Mouse (Mus musculus) heart, adult 18-20 months (tissue): ENCODE results near the gene Gm20721. TPM values are rescaled to one million over a fixed set of nuclear protein-coding genes. Genes with fewer than 3 reads are reported as not detected.
"Not testable (repeated sequence)": the region's sequence is repeated elsewhere in the genome, so short reads cannot be mapped to it uniquely, and the experiment has no call there.

Experiments
- DNase-seq, 2 experiments: peaks; one replicate each; pipeline ENCODE4 v3.0.0; 2021 to 2022; ENCODE audit warnings: mixed read lengths in 1 of 2
- long read RNA-seq, 2 experiments: library from polyadenylated mRNA; stranded (forward); transcript quantifications; one replicate each; pipeline ENCODE4 v2.0.0; 2021
- total RNA-seq, 2 experiments: library from RNA; stranded (reverse); gene quantifications; 2 replicates each; pipeline ENCODE4 v1.2.3; 2021

The Gm20721 gene
- 1 to 10 TPM; 1.8 to 2.3 TPM for total RNA-seq
- long read RNA-seq, experiment 1, partial matches to known transcripts, result 0 of 2 reads
- long read RNA-seq, experiment 1, other reads (novel, unspliced or antisense), result 2 of 2 reads
- long read RNA-seq, experiment 2, partial matches to known transcripts, result 0 of 1 reads
- long read RNA-seq, experiment 2, other reads (novel, unspliced or antisense), result 1 of 1 reads

DNA sequence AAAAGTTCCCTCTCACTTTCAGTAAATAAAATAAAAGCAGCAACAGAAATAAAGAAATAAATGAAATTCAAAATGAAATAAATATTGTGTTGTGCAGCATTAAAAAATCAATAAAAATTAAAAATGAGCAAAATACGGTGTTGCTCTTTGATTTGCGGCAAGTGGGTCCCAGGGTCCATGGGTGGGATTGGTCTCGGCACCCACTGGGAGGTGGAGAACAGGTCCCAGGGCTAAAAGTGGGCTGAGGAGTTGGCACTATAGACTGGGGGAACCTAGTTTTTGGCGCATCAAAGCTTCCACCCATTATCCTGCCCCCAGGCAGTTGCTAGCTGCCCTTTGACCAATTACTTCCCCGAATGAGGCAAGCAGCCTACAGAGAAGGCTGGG, at the start of gene Gm20721:
Gene Gm20721, minus strand, starts transcription at position 101 of the 387 bp plus-strand sequence.
- no peak for DNase-seq

GRCm38 (mm10) chr2:174393383-174393782, 46.9 kb upstream of the Gm20721 start:
- DNase-seq, result no peak

- no peak for DNase-seq
Measured at GRCm38 (mm10) chr2:174392554-174392953, 46.0 kb upstream of the Gm20721 start.

GRCm38 (mm10) chr2:174391936-174392335, 45.4 kb upstream of the Gm20721 start:
- no peak for DNase-seq

DNA sequence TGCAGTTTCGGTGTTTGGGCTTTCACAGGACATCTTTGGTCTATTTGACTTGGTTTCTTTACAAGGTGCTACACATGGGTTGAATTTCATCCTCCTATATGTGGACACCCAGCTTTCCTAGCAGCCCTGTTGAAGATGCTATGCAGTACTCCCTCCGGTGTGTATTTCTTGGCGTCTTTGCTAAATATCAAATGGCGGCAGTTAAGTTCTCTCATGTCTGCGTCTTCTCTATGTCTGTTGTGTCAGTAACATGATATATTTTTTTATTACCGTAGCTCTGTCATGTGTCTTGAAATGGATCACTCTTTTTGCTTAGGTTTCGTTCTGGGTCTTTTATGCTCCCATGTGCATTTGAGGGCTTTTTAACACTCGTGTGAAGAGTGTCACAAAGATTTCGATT, 34.5 kb upstream of the Gm20721 start:
- no peak for DNase-seq

GRCm38 (mm10) chr2:174366571-174366970, 20.1 kb upstream of the Gm20721 start:
- DNase-seq, result no peak

DNA sequence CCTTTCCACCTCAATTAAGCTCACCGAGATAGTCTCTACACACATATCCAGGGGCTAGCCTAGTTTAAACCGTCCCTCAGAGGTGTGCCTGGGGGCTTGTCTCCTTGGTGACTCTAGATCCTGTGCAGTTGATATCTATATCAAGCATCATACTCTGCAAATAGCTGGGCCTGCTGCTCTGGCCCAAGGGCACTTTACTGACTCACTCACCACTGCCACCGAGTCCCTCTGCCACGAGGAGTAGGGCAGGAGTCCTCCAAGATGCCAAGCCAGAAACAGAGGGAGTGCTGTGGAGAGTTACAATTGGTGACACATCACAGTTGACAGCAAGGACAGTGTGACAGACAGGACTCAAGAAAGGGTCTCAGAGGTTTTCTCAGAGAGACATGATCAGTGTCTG, 13.1 kb upstream of the Gm20721 start:
- no peak for DNase-seq

DNA sequence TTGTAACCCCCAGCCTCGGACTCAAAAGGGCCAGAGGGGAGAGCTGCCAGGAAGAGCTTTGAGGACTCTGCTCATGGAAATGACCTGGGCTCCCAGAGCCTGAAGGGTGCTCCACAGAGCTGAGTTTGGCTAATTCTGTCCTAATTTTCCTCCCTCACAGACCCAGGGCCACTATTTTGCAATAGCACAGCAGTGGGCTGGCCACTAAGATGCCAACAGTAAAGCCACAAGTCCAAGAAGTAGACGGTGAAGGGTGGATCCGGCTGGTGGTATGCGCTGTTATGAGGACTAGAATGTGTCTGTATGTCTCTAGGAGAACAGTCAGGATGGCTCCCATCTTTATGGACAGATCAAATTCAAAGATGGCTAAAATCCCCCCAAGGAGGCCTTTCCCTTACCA, 12.0 kb upstream of the Gm20721 start:
- DNase-seq, result no peak

DNA sequence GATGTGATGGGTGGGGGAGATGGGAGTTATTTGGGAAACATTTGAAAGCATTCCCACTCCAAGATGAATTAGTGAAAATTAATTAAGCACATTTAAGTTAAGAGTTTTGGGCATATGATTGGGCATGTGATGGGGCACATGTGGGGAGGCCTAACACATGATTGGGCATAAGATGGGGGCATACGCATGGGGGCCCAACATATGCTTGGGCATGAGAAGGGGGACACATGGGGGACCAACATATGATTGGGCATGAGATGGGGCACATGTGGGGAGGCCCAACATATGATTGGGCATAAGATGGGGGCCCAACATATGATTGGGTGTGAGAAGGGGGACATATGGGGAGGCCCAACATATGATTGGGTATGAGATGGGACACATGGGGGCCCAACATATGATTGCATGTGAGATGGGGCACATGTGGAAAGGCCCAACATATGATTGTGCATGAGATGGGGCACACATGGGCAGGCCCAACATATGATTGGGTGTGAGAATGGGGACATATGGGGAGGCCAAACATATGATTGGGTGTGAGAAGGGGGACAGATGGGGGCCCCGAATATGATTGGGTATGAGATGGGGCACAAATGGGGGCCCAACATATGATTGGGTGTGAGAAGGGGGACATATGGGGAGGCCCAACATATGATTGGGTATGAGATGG, 622 bp upstream of the Gm20721 start:
- DNase-seq, result not testable (repeated sequence)

- DNase-seq, result peak in 1 of 2 experiments; percentile 39
Measured at GRCm38 (mm10) chr2:174344996-174345395, 1.5 kb downstream of the Gm20721 start.

GRCm38 (mm10) chr2:174344003-174344655, 2.4 kb downstream of the Gm20721 start:
- DNase-seq, result peak; percentile 92 to 93

- DNase-seq, result peak in 1 of 2 experiments; percentile 21
Measured at GRCm38 (mm10) chr2:174343566-174343965, 2.9 kb downstream of the Gm20721 start.

GRCm38 (mm10) chr2:174342793-174343400, 3.6 kb downstream of the Gm20721 start:
- DNase-seq, result peak in 1 of 2 experiments; percentile 18

- peak in 1 of 2 experiments; percentile 7 for DNase-seq
Measured at GRCm38 (mm10) chr2:174340893-174341580, 5.5 kb downstream of the Gm20721 start.

DNA sequence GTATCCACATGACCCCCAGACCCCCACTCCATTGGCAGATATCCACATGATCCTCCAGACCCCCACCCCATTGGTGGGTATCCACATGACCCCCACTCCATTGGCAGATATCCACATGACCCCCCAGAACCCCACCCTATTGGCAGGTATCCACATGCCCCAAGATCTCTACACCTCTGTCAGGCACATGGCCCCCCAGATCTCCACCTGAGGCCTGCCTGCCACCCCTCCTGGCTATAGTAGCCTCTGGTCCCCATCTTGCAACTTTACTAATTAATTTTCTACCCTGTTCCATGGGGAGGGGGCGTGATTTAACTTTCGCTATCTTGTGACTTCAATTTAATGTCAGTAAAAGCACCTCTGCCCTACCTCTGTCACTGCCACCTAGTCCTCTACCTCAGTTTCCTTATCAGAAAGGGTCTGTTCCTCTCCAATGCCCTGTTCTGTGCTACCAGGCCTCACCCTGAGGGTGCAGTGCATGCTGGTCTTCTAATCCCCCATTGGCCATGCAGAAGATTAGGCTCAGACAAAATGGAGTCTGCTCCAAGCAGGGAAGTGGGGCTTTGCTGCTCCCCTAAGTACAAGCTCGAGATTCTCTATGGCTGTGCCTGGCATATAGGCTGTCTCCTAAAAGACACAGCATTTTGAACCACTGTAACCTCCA, 6.2 kb downstream of the Gm20721 start:
- peak in 1 of 2 experiments; percentile 10 for DNase-seq

DNA sequence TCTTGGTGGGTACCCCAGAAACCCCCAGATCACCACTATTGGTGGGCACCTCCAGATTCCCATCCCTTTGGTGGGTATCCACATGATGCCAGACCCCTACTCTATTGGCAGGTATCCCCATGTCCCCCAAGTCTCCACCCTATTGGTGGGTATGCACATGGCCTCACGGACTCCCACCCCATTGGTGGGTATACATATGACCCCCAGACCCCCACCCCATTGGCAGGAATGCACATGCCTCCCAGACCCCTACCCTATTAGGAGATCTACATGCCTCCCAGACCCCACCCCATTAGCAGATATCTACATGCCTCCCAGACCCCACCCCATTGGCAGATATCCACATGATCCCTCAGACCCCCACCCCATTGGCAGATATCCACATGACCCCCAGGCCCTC, 6.8 kb downstream of the Gm20721 start:
- peak in 1 of 2 experiments; percentile 10 for DNase-seq

DNA sequence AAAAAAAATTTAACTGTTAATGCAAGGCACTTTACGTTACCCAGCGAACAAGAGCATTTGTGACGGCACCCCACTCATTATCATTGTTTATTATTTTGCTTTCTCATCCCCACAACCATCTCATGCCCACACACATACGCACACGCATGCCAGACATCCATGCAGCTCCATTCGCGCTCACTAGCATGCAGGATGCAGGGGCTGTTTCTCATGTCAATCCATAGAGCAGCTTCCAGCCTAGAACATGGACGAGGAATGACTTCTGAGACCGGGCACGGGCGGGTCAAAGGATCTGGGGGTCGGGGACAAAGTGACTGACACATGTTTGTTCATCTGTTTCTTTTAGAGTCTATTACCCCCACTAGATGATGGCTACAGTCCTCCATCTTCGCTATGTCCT, 9.2 kb downstream of the Gm20721 start:
- no peak for DNase-seq

GRCm38 (mm10) chr2:174334415-174334814, 12.1 kb downstream of the Gm20721 start:
- DNase-seq, result peak; percentile 44 to 54

- peak in 1 of 2 experiments; percentile 31 for DNase-seq
Measured at GRCm38 (mm10) chr2:174333239-174333890, 13.1 kb downstream of the Gm20721 start.

GRCm38 (mm10) chr2:174331282-174332030, 15.1 kb downstream of the Gm20721 start:
- peak in 1 of 2 experiments; percentile 28 for DNase-seq
